Mouse (Mus musculus) C2C12 (cell line): ENCODE results near the gene Gimap5.

Experiments used
- CTCF ChIP-seq: IDR thresholded peaks from one replicate; pipeline ENCODE4 v1.5.1; 2011; ENCODE audit not compliant: control insufficient read depth, insufficient read depth, insufficient read length
- USF1 ChIP-seq: IDR thresholded peaks from one replicate; pipeline ENCODE4 v1.6.1; 2011; ENCODE audit warnings: low read depth, mild to moderate bottlenecking, control low read depth, moderate library complexity

- TF ChIP-seq CTCF: no peak
- TF ChIP-seq USF1: no peak
These were observed 47.1 kb upstream of the Gimap5 start for GRCm38 (mm10) chr6:48698888-48699287.
